Mouse (Mus musculus) intestine, embryonic 15.5 days (tissue): Measurements from ENCODE around the gene Gm10309. TPM values are rescaled to one million over a fixed set of nuclear protein-coding genes. Genes with fewer than 3 reads are reported as not detected.

Source experiments
- ATAC-seq: fragments of 200-750 bp; cut with Nextera tagmentation; 2 replicates; pipeline ENCODE4 v1.8.0; 2017; ENCODE audit warnings: moderate TSS enrichment, moderate library complexity
- H3K27ac ChIP-seq: fragments of 300-500 bp; sonication (generic); 2 replicates; pipeline ENCODE4 v1.5.1; 2015; ENCODE audit warnings: mild to moderate bottlenecking, inconsistent platforms
- H3K27me3 ChIP-seq: fragments of 300-500 bp; sonication (generic); replicated peaks from 2 replicates; pipeline ENCODE4 v1.6.1; 2015; ENCODE audit warnings: inconsistent platforms
- H3K36me3 ChIP-seq: fragments of 300-500 bp; sonication (generic); 2 replicates; pipeline ENCODE4 v1.6.1; 2015; ENCODE audit warnings: inconsistent platforms
- H3K4me1 ChIP-seq: fragments of 300-500 bp; sonication (generic); replicated peaks from 2 replicates; pipeline ENCODE4 v1.6.1; 2015; ENCODE audit warnings: inconsistent platforms
- H3K4me2 ChIP-seq: fragments of 300-500 bp; sonication (generic); replicated peaks from 2 replicates; pipeline ENCODE4 v1.6.1; 2015; ENCODE audit warnings: mild to moderate bottlenecking, inconsistent platforms
- H3K4me3 ChIP-seq: fragments of 300-500 bp; sonication (generic); replicated peaks from 2 replicates; pipeline ENCODE4 v1.5.1; 2015; ENCODE audit warnings: inconsistent platforms
- H3K9ac ChIP-seq: fragments of 300-500 bp; sonication (generic); 2 replicates; pipeline ENCODE4 v1.6.1; 2015; ENCODE audit warnings: inconsistent platforms
- H3K9me3 ChIP-seq: fragments of 300-500 bp; sonication (generic); 2 replicates; pipeline ENCODE4 v1.6.1; 2016; ENCODE audit warnings: inconsistent platforms
- WGBS: fragments of 180-500 bp; shearing (Covaris S2); methylation state at CpG from one replicate; pipeline ENCODE4 v1.1.7; 2015; 5-methylcytosine and 5-hydroxymethylcytosine counted together
- polyA plus RNA-seq: library from polyadenylated mRNA; unstranded; fragments of >200 nt; fragmentation: Nextera tagmentation; extraction: Ambion mirVana; gene quantifications from 2 replicates; pipeline ENCODE4 v1.2.1, GENCODE M21; 2015

Gm10309 gene
- polyA plus RNA-seq, 1 experiment from 2014 or later: 0.16 TPM

DNA sequence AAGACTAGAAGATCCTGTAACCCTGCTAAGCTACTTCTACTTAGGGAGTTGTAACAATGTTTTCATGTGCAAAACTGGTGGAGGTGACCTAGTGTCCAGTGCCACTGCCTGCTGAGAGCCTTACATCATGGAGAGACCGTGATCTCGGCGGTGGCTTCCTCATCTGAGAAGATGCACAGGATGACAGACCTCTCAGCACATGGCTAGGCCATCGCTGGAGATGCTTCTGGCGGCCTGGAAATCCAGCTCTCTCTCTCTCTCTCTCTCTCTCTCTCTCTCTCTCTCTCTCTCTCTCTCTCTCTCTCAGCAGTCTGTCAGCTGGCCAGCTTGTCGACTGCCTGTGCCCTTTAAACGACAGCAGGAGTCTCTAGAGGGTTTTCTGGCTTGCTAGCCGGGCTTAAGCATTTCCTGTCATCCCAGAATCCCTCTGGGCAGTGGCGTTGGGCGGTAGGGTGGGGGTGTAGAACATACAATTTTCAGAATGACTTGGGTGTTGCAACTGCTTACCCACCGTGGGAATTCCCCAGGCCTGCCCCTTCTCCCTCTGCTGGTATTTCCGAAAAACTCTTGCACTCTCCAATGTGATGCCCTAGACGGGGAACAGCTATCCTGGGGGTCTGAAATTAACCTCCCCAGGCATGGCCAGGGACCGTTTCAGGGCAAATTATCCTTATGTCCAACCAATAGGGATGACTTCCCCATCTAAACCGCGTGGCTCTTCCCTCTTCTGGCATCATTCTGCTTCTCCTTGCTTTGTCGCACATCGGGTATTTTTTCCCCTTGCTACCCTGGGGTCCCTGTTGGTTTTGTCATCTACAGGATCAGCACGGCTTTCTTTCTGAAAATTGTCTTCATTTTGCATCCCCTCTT is 2.5 kb upstream of the Gm10309 start:
- no peak for ATAC-seq
- WGBS: 66% methylated on average over 19 of the region's 19 CpGs
- H3K27ac ChIP-seq: 0 out of 2 replicates have a peak overlapping the region, but pooled peaks have one; percentile 36

GRCm38 (mm10) chr17:86506881-86507280 is 1.8 kb upstream of the Gm10309 start:
- Histone ChIP-seq H3K36me3 (no peaks in the 10 kb centered on the region), H3K4me3 (no peak overlapping the region), H3K27me3 (no peaks in the 10 kb centered on the region), H3K4me1 (0 out of 2 replicates have a peak, but pooled peaks cover 2% of the 10 kb centered on the region), H3K27ac (peak overlapping the region; percentile 66), H3K9ac (no peak overlapping the region), H3K9me3 (no peaks in the 10 kb centered on the region), H3K4me2 (no peak overlapping the region)
- 46% methylated on average over 5 of the region's 5 CpGs for WGBS
- ATAC-seq: no peak

More for the DNA sequence above, 2.5 kb upstream of the Gm10309 start:
- H3K36me3 ChIP-seq: no peaks in the 10 kb centered on the region
- H3K9ac ChIP-seq: no peak overlapping the region
- 0 out of 2 replicates have a peak, but pooled peaks cover 2% of the 10 kb centered on the region for H3K4me1 ChIP-seq
- H3K9me3 ChIP-seq: no peaks in the 10 kb centered on the region
- H3K27me3 ChIP-seq: no peaks in the 10 kb centered on the region
- H3K4me3 ChIP-seq: no peak overlapping the region
- no peak overlapping the region for H3K4me2 ChIP-seq

DNA sequence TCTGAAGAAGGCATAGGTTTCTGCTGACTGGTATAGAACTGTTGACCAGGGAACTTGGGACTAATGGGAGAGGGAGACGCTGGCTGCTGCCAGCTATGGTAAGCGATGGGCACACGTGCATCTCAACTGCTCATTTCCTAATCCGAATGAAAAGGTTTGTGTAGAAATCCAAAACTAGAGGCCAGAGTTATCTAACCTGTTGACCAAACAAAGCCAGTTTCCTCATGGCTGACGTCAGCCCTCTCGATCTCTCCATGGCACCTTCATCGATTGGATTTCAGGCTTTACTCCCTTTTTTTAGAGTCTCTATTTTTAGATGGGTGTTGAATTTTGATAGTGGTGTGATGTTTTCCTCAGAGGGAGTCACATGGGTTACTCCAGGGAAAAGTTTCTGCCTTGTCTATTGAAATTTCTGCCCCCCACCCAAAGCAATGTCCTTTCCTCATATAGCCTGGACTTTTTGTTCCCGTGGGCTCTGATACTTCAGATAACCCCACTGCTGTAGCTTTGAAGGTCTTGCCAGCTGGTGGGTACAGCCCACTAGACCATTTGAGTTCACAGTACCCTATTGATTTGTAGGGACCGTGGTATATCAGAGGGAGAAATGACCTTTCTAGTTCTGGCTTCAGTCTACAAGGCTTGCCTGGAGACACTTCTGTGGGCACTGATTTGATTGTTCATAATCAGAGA is 1.7 kb downstream of the Gm10309 start:
- 94% methylated on average over 9 of the region's 9 CpGs for WGBS
- Histone ChIP-seq H3K9me3 (no peaks in the 10 kb centered on the region), H3K4me3 (no peak overlapping the region), H3K36me3 (no peaks in the 10 kb centered on the region), H3K27me3 (no peaks in the 10 kb centered on the region), H3K27ac (no peak overlapping the region), H3K4me2 (no peak overlapping the region), H3K4me1 (0 out of 2 replicates have a peak, but pooled peaks cover 5% of the 10 kb centered on the region), H3K9ac (no peak overlapping the region)
- ATAC-seq: no peak

DNA sequence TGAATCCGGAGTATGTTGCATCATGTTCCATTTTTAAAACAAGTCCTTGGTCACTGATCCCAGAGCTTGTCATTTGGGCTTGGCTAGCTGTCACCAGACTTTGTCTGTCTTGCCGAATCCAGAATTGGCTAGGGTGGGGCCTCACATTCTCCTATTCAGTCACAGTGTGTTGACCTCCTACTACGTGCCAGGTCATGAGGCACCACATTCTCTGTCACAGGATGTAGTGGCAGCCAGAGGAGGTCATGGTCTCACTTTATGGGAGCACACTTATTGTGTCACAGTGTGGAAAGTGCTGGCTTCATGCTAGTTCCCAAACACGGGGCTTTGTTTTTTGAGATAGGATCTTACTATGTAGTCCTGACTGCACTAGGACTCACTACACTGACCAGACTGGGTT is 3.6 kb downstream of the Gm10309 start:
- H3K4me2 ChIP-seq: no peak overlapping the region
- WGBS: 91% methylated on average over 4 of the region's 4 CpGs
- H3K27ac ChIP-seq: no peak overlapping the region
- H3K4me3 ChIP-seq: no peak overlapping the region
- H3K9ac ChIP-seq: no peak overlapping the region
- no peaks in the 10 kb centered on the region for H3K9me3 ChIP-seq
- ATAC-seq: no peak
- no peaks in the 10 kb centered on the region for H3K36me3 ChIP-seq
- no peaks in the 10 kb centered on the region for H3K27me3 ChIP-seq
- 0 out of 2 replicates have a peak, but pooled peaks cover 3% of the 10 kb centered on the region for H3K4me1 ChIP-seq

DNA sequence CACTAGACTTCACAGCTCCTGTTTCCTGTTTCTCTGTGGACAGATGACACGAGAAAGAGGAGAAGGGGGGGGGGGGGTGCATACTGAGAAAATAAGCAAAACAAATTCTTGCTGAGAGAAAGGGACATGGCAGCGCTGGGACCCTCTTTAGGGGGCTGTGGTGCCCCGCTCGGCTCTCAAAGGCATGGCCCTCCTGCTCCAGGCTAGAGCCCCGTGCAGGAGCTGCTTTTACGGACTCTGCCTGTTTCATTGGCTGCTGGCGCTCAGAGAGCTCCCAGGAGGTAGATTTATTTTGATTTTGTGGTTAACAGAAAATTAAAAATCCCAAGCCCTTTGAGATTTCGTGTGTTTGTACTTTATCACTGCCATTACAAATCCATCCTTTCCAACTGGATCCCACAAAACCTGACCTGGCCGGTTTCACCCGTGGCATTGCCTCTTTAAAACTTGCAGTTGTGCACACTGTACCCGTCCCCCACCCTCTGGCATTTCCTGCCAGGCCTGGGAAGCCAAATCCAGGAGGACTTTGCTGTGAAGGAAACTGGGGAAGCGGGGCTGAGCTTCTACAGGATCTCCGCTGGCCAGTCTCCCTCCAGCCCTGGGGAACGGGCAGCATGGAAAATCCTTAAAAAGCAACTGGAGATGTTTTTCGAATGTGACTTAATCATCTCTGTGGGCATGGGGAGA is 5.5 kb downstream of the Gm10309 start:
- H3K36me3 ChIP-seq: no peaks in the 10 kb centered on the region
- no peaks in the 10 kb centered on the region for H3K9me3 ChIP-seq
- 0 out of 2 replicates have a peak overlapping the region, but pooled peaks have one; percentile 6 for H3K27ac ChIP-seq
- H3K4me1 ChIP-seq: 0 out of 2 replicates have a peak, but pooled peaks cover 6% of the 10 kb centered on the region
- no peaks in the 10 kb centered on the region for H3K27me3 ChIP-seq
- H3K9ac ChIP-seq: no peak overlapping the region
- H3K4me3 ChIP-seq: no peak overlapping the region
- 46% methylated on average over 15 of the region's 15 CpGs for WGBS
- no peak overlapping the region for H3K4me2 ChIP-seq
- ATAC-seq: no peak

DNA sequence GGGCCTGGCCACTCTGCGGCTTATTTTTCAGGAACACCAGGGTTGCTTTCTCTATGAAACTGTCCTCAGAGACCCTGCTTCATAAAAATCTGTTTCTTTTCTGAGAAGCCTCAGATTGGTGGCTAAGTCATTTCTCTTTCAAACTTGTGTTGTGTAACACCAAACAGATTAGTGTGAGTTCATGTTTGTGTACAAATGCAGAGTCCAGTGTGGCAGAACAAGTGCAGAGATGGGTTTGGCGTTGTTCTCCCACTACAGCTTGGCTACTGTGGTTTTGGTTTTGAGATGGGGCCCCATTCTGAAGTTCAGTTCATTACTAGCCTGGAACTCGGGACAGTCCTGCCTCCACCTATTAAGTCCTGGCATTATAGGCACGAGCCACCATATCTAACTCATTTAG is 7.7 kb downstream of the Gm10309 start:
- H3K4me3 ChIP-seq: no peak overlapping the region
- no peaks in the 10 kb centered on the region for H3K36me3 ChIP-seq
- H3K27me3 ChIP-seq: no peaks in the 10 kb centered on the region
- no peak overlapping the region for H3K27ac ChIP-seq
- 89% methylated on average over 4 of the region's 4 CpGs for WGBS
- H3K9ac ChIP-seq: no peak overlapping the region
- H3K4me1 ChIP-seq: peaks cover 9% of the 10 kb centered on the region; the same call in 1 of the 2 replicates
- no peak overlapping the region for H3K4me2 ChIP-seq
- H3K9me3 ChIP-seq: no peaks in the 10 kb centered on the region
- ATAC-seq: no peak

- no peak overlapping the region for H3K27ac ChIP-seq
- no peak overlapping the region for H3K4me2 ChIP-seq
- no peak for ATAC-seq
- H3K9me3 ChIP-seq: no peaks in the 10 kb centered on the region
- no peak overlapping the region for H3K9ac ChIP-seq
- no peaks in the 10 kb centered on the region for H3K36me3 ChIP-seq
- no peaks in the 10 kb centered on the region for H3K27me3 ChIP-seq
- H3K4me1 ChIP-seq: peaks cover 9% of the 10 kb centered on the region; the same call in 1 of the 2 replicates
- 90% methylated on average over 9 of the region's 9 CpGs for WGBS
- no peak overlapping the region for H3K4me3 ChIP-seq
Observed at GRCm38 (mm10) chr17:86496123-86496771, 8.8 kb downstream of the Gm10309 start.

DNA sequence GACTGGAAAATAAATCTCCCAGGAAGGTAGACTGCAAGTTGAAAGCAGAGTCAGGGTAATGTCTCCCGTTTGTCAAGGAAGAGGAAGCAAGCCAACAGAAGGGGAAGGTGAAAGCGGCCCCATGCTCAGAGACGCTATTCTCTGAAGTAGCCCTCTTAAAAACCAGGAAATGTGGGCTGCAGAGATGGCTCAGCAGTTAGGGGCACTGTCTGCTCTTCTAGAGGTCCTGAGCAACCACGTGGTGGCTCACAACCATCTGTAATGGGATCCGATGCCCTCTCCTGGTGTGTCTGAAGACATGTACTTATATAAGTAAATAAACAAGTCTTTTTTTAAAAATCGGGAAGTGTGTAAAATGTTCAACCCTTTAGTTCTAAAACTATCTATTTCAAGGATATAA is 10.1 kb downstream of the Gm10309 start:
- Histone ChIP-seq H3K27ac (no peak overlapping the region), H3K4me3 (no peak overlapping the region), H3K4me1 (peaks cover 9% of the 10 kb centered on the region; the same call in 1 of the 2 replicates), H3K9ac (no peak overlapping the region), H3K36me3 (no peaks in the 10 kb centered on the region), H3K9me3 (no peaks in the 10 kb centered on the region), H3K27me3 (no peaks in the 10 kb centered on the region), H3K4me2 (no peak overlapping the region)
- ATAC-seq: 0 out of 2 replicates have a peak, but pooled peaks have one; percentile 50
- 48% methylated on average over 6 of the region's 6 CpGs for WGBS

DNA sequence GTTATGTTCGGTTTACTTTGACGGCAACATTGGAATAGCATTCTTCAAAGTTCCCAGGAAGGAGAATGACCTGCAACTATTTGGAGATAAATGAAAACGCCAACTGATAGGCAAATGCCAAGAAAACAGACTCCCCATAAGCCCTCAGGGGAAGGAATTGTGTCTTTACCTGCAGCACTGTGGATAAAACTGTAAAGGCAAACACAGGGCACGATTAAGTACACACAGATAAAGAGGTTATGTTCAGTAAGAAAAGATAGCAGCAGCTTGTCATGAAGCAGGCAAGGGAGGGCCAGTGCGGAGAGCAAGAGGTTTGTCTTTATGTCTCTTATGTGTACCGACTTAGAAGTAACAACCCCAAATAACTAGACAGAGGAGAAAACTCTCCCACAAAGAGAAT is 10.5 kb downstream of the Gm10309 start:
- ATAC-seq: 0 out of 2 replicates have a peak, but pooled peaks have one; percentile 46

GRCm38 (mm10) chr17:86493891-86494420 is 11.1 kb downstream of the Gm10309 start:
- ATAC-seq: no peak; the same call in 1 of the 2 replicates
- Histone ChIP-seq H3K9me3 (no peaks in the 10 kb centered on the region), H3K4me1 (peaks cover 6% of the 10 kb centered on the region; the same call in 1 of the 2 replicates), H3K27me3 (no peaks in the 10 kb centered on the region), H3K4me2 (no peak overlapping the region), H3K27ac (no peak overlapping the region), H3K9ac (no peak overlapping the region), H3K4me3 (no peak overlapping the region), H3K36me3 (no peaks in the 10 kb centered on the region)
- 70% methylated on average over 8 of the region's 8 CpGs for WGBS

More for the DNA sequence above, 10.5 kb downstream of the Gm10309 start:
- 58% methylated on average over 6 of the region's 6 CpGs for WGBS
- Histone ChIP-seq H3K27ac (no peak overlapping the region), H3K4me2 (no peak overlapping the region), H3K9me3 (no peaks in the 10 kb centered on the region), H3K9ac (no peak overlapping the region), H3K4me1 (peaks cover 9% of the 10 kb centered on the region; the same call in 1 of the 2 replicates), H3K4me3 (no peak overlapping the region), H3K36me3 (no peaks in the 10 kb centered on the region), H3K27me3 (no peaks in the 10 kb centered on the region)

DNA sequence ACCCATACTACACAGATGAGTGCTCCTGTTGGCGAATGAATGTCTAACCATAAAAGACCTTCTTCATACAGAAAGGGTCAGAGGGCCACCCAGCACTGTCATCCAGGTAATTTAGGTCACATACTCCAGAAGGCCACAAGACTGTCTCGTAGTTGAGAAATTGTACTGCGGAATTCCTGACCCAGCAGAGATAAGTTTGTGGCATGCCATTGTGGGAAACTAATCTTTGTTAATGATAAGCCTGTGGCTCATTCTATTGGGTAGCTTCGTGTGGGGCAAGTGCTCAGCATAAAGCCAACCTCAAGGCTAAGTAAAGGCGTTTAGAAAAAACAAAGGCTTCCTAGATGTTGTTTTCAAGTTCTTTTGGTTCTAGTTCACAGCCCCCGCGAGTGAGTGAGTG is 12.7 kb downstream of the Gm10309 start:
- no peak for ATAC-seq
- Histone ChIP-seq H3K27ac (no peak overlapping the region), H3K4me3 (no peak overlapping the region), H3K4me1 (peaks cover 6% of the 10 kb centered on the region; the same call in 1 of the 2 replicates), H3K9me3 (no peaks in the 10 kb centered on the region), H3K4me2 (no peak overlapping the region), H3K9ac (no peak overlapping the region), H3K36me3 (no peaks in the 10 kb centered on the region), H3K27me3 (no peaks in the 10 kb centered on the region)
- WGBS: 71% methylated on average over 7 of the region's 7 CpGs
